Mouse (Mus musculus): Measurements from ENCODE around the gene Gm11937.

DNA sequence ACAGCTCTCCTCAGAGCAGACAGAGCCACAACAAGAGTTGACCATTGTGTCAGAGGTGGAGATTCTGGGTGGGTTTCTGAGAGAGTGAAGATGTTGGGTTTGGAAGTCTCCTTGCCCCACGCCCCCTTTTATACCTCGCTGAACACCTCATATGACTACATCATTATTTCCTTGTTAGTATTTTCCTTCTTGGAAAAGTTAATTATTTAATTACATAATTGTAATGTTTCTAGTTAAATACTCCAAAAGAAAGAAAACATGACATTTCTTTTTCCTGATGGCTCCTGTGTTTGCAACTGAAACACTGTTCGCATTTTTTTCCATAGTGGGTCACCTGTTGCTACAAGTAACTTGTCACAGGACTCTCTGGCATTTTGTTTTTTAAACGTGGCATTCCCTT lies 18.1 kb upstream of the Gm11937 start, which contains the start of gene Krtap4-1:
- no peak for TF ChIP-seq ZC3H11A (IDR thresholded peaks at IDR 0.05; ENCODE audit: borderline replicate concordance, low read depth, low read length)
- TF ChIP-seq MAFK (IDR thresholded peaks at IDR 0.05; ENCODE audit: insufficient read depth, low read depth, low read length), result no peak

Measured in ES-E14 (cell line).